Mouse (Mus musculus) heart, postnatal 0 days (tissue): ENCODE measurements around the gene Trappc3. TPM values are rescaled to one million over a fixed set of nuclear protein-coding genes. Genes with fewer than 3 reads are reported as not detected.

Source experiments
- ATAC-seq: fragments of 200-750 bp; cut with Nextera tagmentation; 2 replicates; pipeline ENCODE4 v1.8.0; 2017; ENCODE audit warnings: low read depth, moderate number of reproducible peaks, moderate library complexity; ENCODE audit not compliant: insufficient read depth
- DNase-seq: peaks from one replicate; pipeline ENCODE4 v3.0.0-alpha.2; 2016; ENCODE audit warnings: low spot score
- H3K27ac ChIP-seq: fragments of 300-500 bp; sonication (generic); 2 replicates; pipeline ENCODE4 v1.5.1; 2014; ENCODE audit warnings: low read depth, mild to moderate bottlenecking
- H3K27me3 ChIP-seq: fragments of 300-500 bp; sonication (generic); 2 replicates; pipeline ENCODE4 v1.6.1; 2014; ENCODE audit warnings: low read length, mixed read lengths; ENCODE audit not compliant: control insufficient read depth, insufficient read depth
- H3K36me3 ChIP-seq: fragments of 300-500 bp; sonication (generic); replicated peaks from 2 replicates; pipeline ENCODE4 v1.6.1; 2014; ENCODE audit warnings: low read length, mixed read lengths; ENCODE audit not compliant: control insufficient read depth, insufficient read depth
- H3K4me1 ChIP-seq: fragments of 300-500 bp; sonication (generic); 2 replicates; pipeline ENCODE4 v1.6.1; 2014; ENCODE audit warnings: antibody characterized with exemption; ENCODE audit not compliant: control insufficient read depth, insufficient read depth
- H3K4me2 ChIP-seq: fragments of 300-500 bp; sonication (generic); 2 replicates; pipeline ENCODE4 v1.6.1; 2014; ENCODE audit warnings: low read depth, mild to moderate bottlenecking, low read length, moderate library complexity
- H3K4me3 ChIP-seq: fragments of 300-500 bp; sonication (generic); 2 replicates; pipeline ENCODE4 v1.5.1; 2014; ENCODE audit warnings: low read depth, low read length
- H3K9ac ChIP-seq: fragments of 300-500 bp; sonication (generic); replicated peaks from 2 replicates; pipeline ENCODE4 v1.6.1; 2014; ENCODE audit warnings: low read depth, low read length, mixed read lengths
- H3K9me3 ChIP-seq: fragments of 300-500 bp; sonication (generic); replicated peaks from 2 replicates; pipeline ENCODE4 v1.6.1; 2016; ENCODE audit warnings: low read length; ENCODE audit not compliant: control insufficient read depth
- CTCF ChIP-seq: IDR thresholded peaks from 2 replicates; pipeline ENCODE4 v1.5.1; 2016; ENCODE audit warnings: antibody characterized with exemption, control low read depth, low read depth
- EP300 ChIP-seq: IDR thresholded peaks from 2 replicates; pipeline ENCODE4 v1.6.1; 2016; ENCODE audit warnings: antibody characterized with exemption, low read depth
- whole genome bisulfite sequencing: fragments of 180-500 bp; shearing (Covaris S2); extraction: QIAGEN DNeasy Blood & Tissue Kit; methylation state at CpG from one replicate; pipeline ENCODE4 v1.1.7; 2014; 5-methylcytosine and 5-hydroxymethylcytosine counted together
- polyA plus RNA-seq: library from polyadenylated mRNA; unstranded; fragments of >200 nt; fragmentation: Nextera tagmentation; extraction: Ambion mirVana; gene quantifications from 2 replicates; pipeline ENCODE4 v1.2.1, GENCODE M21; 2015
- total RNA-seq: library from RNA; depleted of rRNA; stranded (reverse); fragments of >200 nt; gene quantifications from 2 replicates; pipeline ENCODE4 v1.2.3, GENCODE M21; 2014; ENCODE audit warnings: low replicate concordance

The Trappc3 gene
- total and polyA plus RNA-seq, 2 experiments from 2014 or later: 46.4 to 86.7 TPM

- peak within 1 kb of the TSS; percentile 88 for H3K4me3 ChIP-seq
- H3K36me3 ChIP-seq: no peaks in the 10 kb centered on the region
- DNase-seq (peak; percentile 80), ATAC-seq (peak; percentile 78)
- peaks cover 75% of the 10 kb centered on the region for H3K4me1 ChIP-seq
- peak; percentile 81; the same call in 1 of the 2 replicates for TF ChIP-seq EP300
- no peak; the same call in 1 of the 2 replicates for TF ChIP-seq CTCF
- H3K27ac ChIP-seq: peak within 1 kb of the TSS; percentile 96
- H3K27me3 ChIP-seq: no peaks in the 10 kb centered on the region
- H3K4me2 ChIP-seq: peak within 1 kb of the TSS; percentile 89
- peak within 1 kb of the TSS; percentile 90 for H3K9ac ChIP-seq
- H3K9me3 ChIP-seq: no peaks in the 10 kb centered on the region
- WGBS: under 1% methylated on average over 54 of the region's 59 CpGs
These were observed 5.9 kb upstream of the Trappc3 start, which contains the start of gene Map7d1 for GRCm38 (mm10) chr4:126256131-126256791. Gene Map7d1, minus strand, starts transcription at chr4:126256343.

GRCm38 (mm10) chr4:126256967-126257881 is 4.9 kb upstream of the Trappc3 start:
- peak overlapping the region; percentile 88 for H3K4me3 ChIP-seq
- no peaks in the 10 kb centered on the region for H3K9me3 ChIP-seq
- no peak for TF ChIP-seq EP300
- H3K9ac ChIP-seq: peak overlapping the region; percentile 90
- DNase-seq (no peak), ATAC-seq (no peak)
- peak overlapping the region; percentile 89 for H3K4me2 ChIP-seq
- WGBS: 7% methylated on average over 26 of the region's 26 CpGs
- no peaks in the 10 kb centered on the region for H3K36me3 ChIP-seq
- peak overlapping the region; percentile 96 for H3K27ac ChIP-seq
- H3K27me3 ChIP-seq: no peaks in the 10 kb centered on the region
- H3K4me1 ChIP-seq: peaks cover 70% of the 10 kb centered on the region

- TF ChIP-seq EP300: no peak
- no peak for TF ChIP-seq CTCF
- peaks cover 60% of the 10 kb centered on the region for H3K4me1 ChIP-seq
- H3K27ac ChIP-seq: peak overlapping the region; percentile 90
- 0 out of 2 replicates have a peak overlapping the region, but pooled peaks have one; percentile 34 for H3K9ac ChIP-seq
- no peaks in the 10 kb centered on the region for H3K27me3 ChIP-seq
- H3K36me3 ChIP-seq: no peaks in the 10 kb centered on the region
- WGBS: 17% methylated on average over 3 of the region's 3 CpGs
- DNase-seq (peak; percentile 60), ATAC-seq (no peak)
- H3K4me2 ChIP-seq: peak overlapping the region; percentile 43; the same call in 1 of the 2 replicates
- no peak overlapping the region for H3K4me3 ChIP-seq
- no peaks in the 10 kb centered on the region for H3K9me3 ChIP-seq
These were observed 3.1 kb upstream of the Trappc3 start for GRCm38 (mm10) chr4:126259063-126259462.

DNA sequence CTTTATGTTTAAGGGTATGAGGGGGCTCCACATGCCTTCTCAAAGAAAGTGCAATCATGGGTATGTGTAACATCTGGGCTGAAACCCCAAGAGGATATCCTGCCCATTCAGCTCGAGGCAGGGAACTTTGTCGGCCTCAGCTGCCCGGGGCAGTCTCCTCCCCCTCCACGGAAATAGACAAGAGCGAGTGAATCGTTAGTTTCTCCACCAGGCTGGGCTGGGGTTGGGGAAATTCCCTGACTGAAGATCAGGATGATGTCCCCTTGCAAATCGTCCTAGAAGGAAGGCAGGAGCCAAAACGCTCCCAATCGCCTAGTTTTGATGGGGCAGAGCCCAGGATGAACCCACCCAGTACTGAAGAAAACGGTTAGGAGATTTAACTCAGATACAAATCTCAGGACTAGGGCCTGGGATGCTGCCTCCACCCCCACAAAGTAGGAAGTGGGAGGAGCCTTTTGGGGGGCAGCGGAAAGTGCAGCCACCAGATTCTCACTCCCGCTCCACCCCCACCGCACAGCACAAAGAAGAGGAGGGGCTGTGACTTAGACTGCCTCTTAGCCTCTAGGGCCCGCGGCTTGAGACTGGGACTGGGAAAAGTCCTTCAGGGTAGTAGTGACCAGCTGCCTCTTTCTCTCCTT is 2.5 kb upstream of the Trappc3 start:
- H3K4me2 ChIP-seq: peak overlapping the region; percentile 43
- H3K27me3 ChIP-seq: no peaks in the 10 kb centered on the region
- peak overlapping the region; percentile 90 for H3K27ac ChIP-seq
- no peak overlapping the region for H3K4me3 ChIP-seq
- peaks cover 54% of the 10 kb centered on the region for H3K4me1 ChIP-seq
- TF ChIP-seq CTCF: no peak
- TF ChIP-seq EP300: peak; percentile 53; the same call in 1 of the 2 replicates
- DNase-seq (peak; percentile 80), ATAC-seq (peak; percentile 13; the same call in 1 of the 2 replicates)
- no peaks in the 10 kb centered on the region for H3K36me3 ChIP-seq
- H3K9me3 ChIP-seq: no peaks in the 10 kb centered on the region
- H3K9ac ChIP-seq: 0 out of 2 replicates have a peak overlapping the region, but pooled peaks have one; percentile 34
- 6% methylated on average over 15 of the region's 15 CpGs for WGBS
